Mouse (Mus musculus): ENCODE results near the gene Ptch2. TPM values are rescaled to one million over a fixed set of nuclear protein-coding genes. Genes with fewer than 3 reads are reported as not detected.
A peak's percentile ranks its signal among the peaks of the same experiment; 100 is the strongest.

Ptch2 gene
- polyA plus RNA-seq, 1 experiment, result not detected

DNA sequence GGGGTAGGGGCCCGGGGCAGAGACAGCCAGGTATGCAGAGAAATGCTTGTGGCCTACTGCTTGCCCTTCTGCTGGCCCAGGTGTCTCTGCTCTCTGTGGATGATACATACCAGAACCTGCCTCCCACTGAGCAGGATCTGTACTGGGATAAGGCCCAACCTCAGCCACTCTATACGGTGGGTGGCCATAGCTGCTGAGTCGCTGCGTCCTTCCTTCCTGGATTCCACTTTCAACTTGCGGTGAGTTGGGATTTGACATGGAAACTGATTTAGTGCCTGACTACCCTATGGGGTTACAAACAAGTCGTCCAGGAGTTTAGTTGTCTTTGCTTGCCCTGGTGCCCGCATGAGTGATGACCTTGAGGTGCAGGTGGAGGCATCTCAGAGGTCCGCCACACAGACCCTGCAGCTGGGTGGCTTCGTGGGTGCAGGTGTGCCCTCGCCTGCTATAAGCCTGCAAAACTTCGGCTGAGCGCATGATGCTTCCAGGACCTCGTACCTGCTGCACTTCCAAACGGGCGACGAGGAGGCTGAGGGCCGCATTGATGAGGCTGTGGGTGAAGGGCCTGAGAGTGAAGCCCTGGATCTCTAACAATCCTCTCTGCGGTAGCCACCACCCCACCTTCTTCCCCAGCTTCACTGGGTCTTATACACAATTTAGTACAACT is 52.3 kb downstream of the Ptch2 start:
- no peak for TF ChIP-seq FLI1 (IDR thresholded peaks at IDR 0.05; ENCODE audit: low read length)
- no peak for TF ChIP-seq GATA1 (IDR thresholded peaks at IDR 0.05; ENCODE audit: borderline replicate concordance, low read length)
- peaks cover 16% of the 10 kb centered on the region for H3K27me3 ChIP-seq (replicated peaks)
- H3K4me1 ChIP-seq, result peaks cover 67% of the 10 kb centered on the region
- H3K36me3 ChIP-seq (replicated peaks; ENCODE audit: low read length), result peaks cover 53% of the 10 kb centered on the region
- no peaks in the 10 kb centered on the region for H3K9me3 ChIP-seq
- no peak overlapping the region for H3K4me3 ChIP-seq (replicated peaks)

DNA sequence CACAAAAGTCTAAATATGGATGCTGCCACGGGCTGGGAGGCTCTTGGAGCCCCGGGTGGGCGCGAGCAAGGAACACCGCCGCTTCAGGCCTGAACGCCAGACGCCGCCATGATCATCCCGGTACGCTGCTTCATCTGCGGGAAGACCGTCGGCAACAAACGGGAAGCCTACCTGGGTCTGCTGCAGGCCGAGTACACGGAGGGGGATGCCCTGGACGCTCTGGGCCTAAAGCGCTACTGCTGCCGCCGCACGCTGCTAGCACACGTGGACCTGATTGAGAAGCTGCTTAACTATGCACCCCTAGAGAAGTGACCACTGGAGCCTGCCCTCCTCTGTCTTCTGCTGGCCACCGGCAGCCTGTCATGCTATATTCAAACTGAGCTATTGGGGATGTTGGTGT is 52.9 kb downstream of the Ptch2 start:
- Histone ChIP-seq H3K4me1 (peaks cover 69% of the 10 kb centered on the region), H3K36me3 (replicated peaks; ENCODE audit: low read length) (peaks cover 59% of the 10 kb centered on the region), H3K4me3 (replicated peaks) (no peak overlapping the region), H3K27me3 (replicated peaks) (peaks cover 12% of the 10 kb centered on the region), H3K9me3 (no peaks in the 10 kb centered on the region)
- no peak for TF ChIP-seq GATA1 (IDR thresholded peaks at IDR 0.05; ENCODE audit: borderline replicate concordance, low read length)
- no peak for TF ChIP-seq FLI1 (IDR thresholded peaks at IDR 0.05; ENCODE audit: low read length)

DNA sequence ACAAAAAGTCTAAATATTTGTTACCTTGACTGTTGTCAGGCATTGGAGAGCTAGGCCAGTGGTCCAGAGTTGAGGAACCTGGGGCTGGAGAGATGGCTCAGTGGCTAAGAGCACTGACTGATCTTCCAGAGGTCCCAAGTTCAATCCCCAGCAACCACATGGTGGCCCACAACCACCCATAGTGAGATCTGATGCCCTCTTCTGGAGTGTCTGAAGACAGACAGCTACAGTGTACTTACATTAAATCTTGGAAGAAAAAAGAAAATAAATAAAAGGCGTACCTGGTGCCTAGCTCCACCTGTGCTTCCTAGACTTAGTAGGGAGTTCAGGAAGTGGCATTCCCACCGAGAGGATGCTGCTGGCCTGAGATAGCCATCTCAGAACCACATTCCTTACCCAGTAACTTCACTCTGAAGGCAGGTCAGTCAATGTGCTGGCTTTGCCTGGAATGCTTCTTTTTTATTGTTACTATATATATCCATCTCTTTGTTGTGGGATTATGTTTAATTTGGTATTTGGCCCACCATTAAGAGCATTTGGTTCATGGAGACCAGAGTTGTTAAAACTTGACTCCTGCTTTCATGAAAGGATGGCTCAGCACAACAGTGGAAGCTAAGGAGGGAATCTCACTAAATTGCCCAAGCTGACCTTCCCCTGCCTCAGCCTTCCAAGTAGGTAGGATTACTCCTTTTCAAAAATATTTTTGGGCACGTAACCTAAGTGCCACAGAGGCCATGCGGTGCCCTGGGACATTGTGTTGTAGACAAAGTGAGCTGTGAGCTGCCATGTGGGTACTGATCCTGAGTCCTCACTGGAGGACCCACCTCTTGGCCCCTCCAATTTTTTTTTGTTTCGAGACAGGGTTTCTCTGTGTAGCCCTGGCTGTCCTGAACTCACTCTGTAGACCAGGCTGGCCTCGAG is 53.7 kb downstream of the Ptch2 start:
- H3K9me3 ChIP-seq, result no peaks in the 10 kb centered on the region
- peaks cover 70% of the 10 kb centered on the region for H3K4me1 ChIP-seq
- peaks cover 4% of the 10 kb centered on the region for H3K27me3 ChIP-seq (replicated peaks)
- TF ChIP-seq GATA1 (IDR thresholded peaks at IDR 0.05; ENCODE audit: borderline replicate concordance, low read length), result no peak
- no peak for TF ChIP-seq FLI1 (IDR thresholded peaks at IDR 0.05; ENCODE audit: low read length)
- no peak overlapping the region for H3K4me3 ChIP-seq (replicated peaks)
- H3K36me3 ChIP-seq (replicated peaks; ENCODE audit: low read length), result peaks cover 66% of the 10 kb centered on the region

DNA sequence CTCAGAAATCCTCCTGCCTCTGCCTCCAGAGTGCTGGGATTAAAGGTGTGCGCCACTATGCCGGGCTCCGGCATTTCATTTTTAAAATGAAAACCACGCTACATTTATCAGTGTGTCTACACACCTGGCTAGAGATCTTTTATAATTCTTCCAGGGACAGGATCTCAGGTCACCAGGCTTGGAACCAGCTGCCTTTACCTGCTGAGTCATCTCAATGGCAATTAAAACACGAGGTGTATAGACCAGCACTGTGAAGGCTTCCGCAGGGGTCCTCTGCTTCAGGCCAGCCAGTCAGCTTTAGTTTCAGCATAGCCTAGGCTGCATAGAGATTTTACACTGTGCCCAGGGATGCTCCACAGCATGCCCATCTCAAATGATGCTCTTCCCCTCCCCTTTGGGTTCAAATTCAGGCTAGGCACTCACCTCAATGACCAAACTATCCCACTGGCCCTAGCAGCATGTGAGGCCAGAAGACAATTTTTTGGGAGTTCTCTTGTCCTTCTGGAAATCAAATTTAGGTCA is 54.4 kb downstream of the Ptch2 start:
- H3K4me1 ChIP-seq, result peaks cover 72% of the 10 kb centered on the region
- TF ChIP-seq GATA1 (IDR thresholded peaks at IDR 0.05; ENCODE audit: borderline replicate concordance, low read length), result no peak
- TF ChIP-seq FLI1 (IDR thresholded peaks at IDR 0.05; ENCODE audit: low read length), result no peak
- H3K9me3 ChIP-seq, result no peaks in the 10 kb centered on the region
- peaks cover under 1% of the 10 kb centered on the region for H3K27me3 ChIP-seq (replicated peaks)
- H3K4me3 ChIP-seq (replicated peaks), result no peak overlapping the region
- peaks cover 72% of the 10 kb centered on the region for H3K36me3 ChIP-seq (replicated peaks; ENCODE audit: low read length)

DNA sequence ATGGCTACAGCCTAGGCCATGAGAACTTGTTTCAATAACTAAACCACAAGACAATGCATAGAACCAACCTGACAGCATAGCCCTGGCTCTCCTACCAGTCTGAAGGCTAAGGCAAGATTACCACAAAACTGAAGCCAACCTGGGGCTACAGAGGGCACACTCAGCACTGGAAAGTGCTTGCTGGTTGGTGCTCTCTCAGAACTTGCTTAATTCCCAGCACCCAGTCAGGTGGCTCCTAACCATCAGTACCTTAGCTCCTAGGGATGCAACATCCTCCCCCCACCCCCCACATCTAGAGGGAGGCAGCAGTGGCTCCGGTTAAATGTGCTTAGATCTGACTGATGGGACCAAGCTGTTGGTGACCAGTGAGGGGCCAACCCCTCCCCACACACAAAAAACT is 55.5 kb downstream of the Ptch2 start:
- Histone ChIP-seq H3K4me1 (peaks cover 62% of the 10 kb centered on the region), H3K4me3 (replicated peaks) (no peak overlapping the region), H3K27me3 (replicated peaks) (no peaks in the 10 kb centered on the region), H3K9me3 (no peaks in the 10 kb centered on the region), H3K36me3 (replicated peaks; ENCODE audit: low read length) (peaks cover 72% of the 10 kb centered on the region)
- TF ChIP-seq FLI1 (IDR thresholded peaks at IDR 0.05; ENCODE audit: low read length) (no peak), GATA1 (IDR thresholded peaks at IDR 0.05; ENCODE audit: borderline replicate concordance, low read length) (no peak)

DNA sequence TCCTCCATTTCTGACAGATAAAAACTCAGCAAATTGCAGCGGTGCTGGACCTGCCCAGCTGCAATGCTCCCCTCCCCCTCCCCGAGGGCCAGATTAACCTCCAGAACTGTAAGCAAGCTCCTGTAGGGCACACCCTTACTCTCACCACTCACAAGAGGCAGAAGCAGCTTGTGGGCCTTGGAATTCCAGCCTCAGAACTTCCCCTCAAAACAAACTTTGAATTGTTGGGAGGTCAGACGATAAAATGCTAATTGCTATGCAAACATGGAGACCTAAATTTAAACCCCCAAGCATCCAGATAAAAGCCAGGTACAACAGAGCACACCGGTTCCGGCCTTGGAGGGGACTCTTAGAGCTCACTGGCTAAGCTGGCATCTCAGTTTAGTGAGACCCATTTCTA is 56.8 kb downstream of the Ptch2 start:
- no peaks in the 10 kb centered on the region for H3K9me3 ChIP-seq
- H3K4me1 ChIP-seq, result peaks cover 62% of the 10 kb centered on the region
- TF ChIP-seq GATA1 (IDR thresholded peaks at IDR 0.05; ENCODE audit: borderline replicate concordance, low read length), result no peak
- TF ChIP-seq FLI1 (IDR thresholded peaks at IDR 0.05; ENCODE audit: low read length), result no peak
- no peak overlapping the region for H3K4me3 ChIP-seq (replicated peaks)
- H3K36me3 ChIP-seq (replicated peaks; ENCODE audit: low read length), result peaks cover 72% of the 10 kb centered on the region
- H3K27me3 ChIP-seq (replicated peaks), result no peaks in the 10 kb centered on the region

DNA sequence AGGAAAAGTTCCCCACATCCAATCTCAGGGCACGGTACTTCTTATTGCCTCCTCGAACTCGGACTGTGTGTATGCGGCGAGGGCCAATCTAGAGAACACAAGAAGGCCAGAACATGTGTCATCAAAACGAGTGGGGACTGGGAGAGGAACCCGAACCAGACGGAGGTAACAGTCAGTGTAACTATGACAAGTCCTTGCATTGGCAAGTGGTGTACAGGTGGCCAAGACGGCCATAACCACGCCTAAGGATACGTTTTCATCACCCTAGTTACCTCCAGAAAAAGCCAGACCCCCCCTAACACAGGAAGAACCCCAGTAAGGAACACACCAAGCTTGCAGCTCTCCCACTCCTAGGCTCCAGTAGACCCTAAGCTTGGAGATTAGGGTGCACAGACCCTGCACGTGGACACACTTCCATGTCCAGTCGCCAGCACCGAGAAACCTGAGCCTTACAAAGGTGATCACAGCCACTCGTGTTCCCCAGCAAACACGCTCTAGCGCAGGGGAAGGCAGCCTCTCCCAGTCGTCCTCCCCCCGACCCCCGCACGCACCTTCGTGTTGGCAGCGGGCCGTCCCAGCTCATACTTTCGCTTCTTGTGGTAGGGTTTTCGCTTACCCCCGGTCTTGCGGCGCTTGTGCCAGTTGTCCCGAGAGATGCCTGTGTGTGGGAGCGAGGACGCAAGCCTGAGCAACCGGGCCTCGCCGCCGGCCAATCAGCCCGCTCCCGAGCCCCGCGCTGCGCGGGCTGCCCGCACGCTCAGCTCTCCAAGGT is 59.3 kb downstream of the Ptch2 start:
- TF ChIP-seq FLI1 (IDR thresholded peaks at IDR 0.05; ENCODE audit: low read length) (no peak), GATA1 (IDR thresholded peaks at IDR 0.05; ENCODE audit: borderline replicate concordance, low read length) (no peak)
- Histone ChIP-seq H3K4me3 (replicated peaks) (peak overlapping the region; percentile 95), H3K36me3 (replicated peaks; ENCODE audit: low read length) (peaks cover 66% of the 10 kb centered on the region), H3K27me3 (replicated peaks) (no peaks in the 10 kb centered on the region), H3K9me3 (no peaks in the 10 kb centered on the region), H3K4me1 (peaks cover 45% of the 10 kb centered on the region)

DNA sequence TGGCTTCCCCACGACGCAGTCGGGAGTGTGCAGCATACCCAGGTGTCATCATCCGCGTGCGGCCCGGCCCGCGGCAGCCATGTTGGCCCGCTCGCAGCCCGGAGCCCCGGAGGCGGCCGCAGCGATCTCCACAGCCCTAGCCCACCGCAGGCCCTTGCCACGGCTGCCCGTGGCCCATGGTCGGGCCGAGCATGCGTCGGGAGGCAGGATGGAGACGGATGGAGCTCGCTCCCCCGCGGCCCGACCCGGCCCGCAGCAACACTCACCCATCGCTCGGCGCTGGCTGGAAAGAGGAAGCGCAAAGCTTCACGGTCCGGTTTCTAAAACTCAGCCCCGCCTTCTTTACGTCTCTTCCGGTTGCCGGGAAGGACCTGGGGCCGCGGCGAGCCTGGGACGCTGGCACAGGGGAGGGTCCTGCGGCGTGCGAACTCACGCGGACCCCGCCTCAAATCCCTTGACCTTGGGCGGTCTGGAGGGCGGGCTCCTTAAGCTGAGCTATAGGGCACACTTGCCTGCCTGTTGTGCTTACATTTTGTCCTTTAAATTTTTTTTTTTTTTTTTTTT is 60.0 kb downstream of the Ptch2 start, which contains the start of gene Rps8:
Gene Rps8 (minus strand): TSS at position 452 of the 564 bp plus-strand sequence.
- H3K4me1 ChIP-seq, result peaks cover 42% of the 10 kb centered on the region
- TF ChIP-seq FLI1 (IDR thresholded peaks at IDR 0.05; ENCODE audit: low read length), result no peak
- no peak for TF ChIP-seq GATA1 (IDR thresholded peaks at IDR 0.05; ENCODE audit: borderline replicate concordance, low read length)
- H3K9me3 ChIP-seq, result no peaks in the 10 kb centered on the region
- H3K27me3 ChIP-seq (replicated peaks), result no peaks in the 10 kb centered on the region
- H3K36me3 ChIP-seq (replicated peaks; ENCODE audit: low read length), result peaks cover 65% of the 10 kb centered on the region
- peak within 1 kb of the TSS; percentile 95 for H3K4me3 ChIP-seq (replicated peaks)

DNA sequence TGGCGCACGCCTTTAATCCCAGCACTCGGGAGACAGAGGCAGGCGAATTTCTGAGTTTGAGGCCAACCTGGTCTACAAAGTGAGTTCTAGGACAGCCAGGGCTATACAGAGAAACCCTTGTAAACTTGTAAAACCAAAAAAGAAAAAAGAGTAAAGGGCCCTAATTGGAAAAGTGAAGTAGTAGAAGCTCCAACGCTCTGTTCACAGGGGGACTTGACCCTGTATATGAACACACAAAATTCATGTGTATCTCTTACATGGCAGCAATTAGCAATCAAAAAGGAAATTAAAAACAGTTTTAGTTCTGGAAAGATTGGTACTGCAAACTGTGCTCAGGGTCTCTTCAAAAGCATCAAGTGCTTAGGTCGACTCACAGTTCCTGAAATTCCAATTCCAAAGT is 60.5 kb downstream of the Ptch2 start:
- Histone ChIP-seq H3K36me3 (replicated peaks; ENCODE audit: low read length) (peaks cover 65% of the 10 kb centered on the region), H3K4me1 (peaks cover 40% of the 10 kb centered on the region), H3K27me3 (replicated peaks) (no peaks in the 10 kb centered on the region), H3K4me3 (replicated peaks) (peak overlapping the region; percentile 95), H3K9me3 (no peaks in the 10 kb centered on the region)
- TF ChIP-seq FLI1 (IDR thresholded peaks at IDR 0.05; ENCODE audit: low read length), result no peak
- no peak for TF ChIP-seq GATA1 (IDR thresholded peaks at IDR 0.05; ENCODE audit: borderline replicate concordance, low read length)

Data from megakaryocyte, embryonic 14.5 days (primary cell).